Mouse (Mus musculus) urinary bladder, adult 2 months (tissue): ENCODE results near the gene Pigq. TPM values are rescaled to one million over a fixed set of nuclear protein-coding genes. Genes with fewer than 3 reads are reported as not detected.

Experiments used
- DNase-seq: peaks from one replicate; pipeline ENCODE4 v3.0.0; 2022; ENCODE audit warnings: low spot score
- polyA plus RNA-seq: library from polyadenylated mRNA; depleted of rRNA; stranded (reverse); fragments of >200 nt; gene quantifications from 2 replicates; pipeline ENCODE4 v1.2.3, GENCODE M21; 2012; rRNA removed

Gene Pigq
- 48.7 and 53.5 TPM in 2 replicates for polyA plus RNA-seq

DNA sequence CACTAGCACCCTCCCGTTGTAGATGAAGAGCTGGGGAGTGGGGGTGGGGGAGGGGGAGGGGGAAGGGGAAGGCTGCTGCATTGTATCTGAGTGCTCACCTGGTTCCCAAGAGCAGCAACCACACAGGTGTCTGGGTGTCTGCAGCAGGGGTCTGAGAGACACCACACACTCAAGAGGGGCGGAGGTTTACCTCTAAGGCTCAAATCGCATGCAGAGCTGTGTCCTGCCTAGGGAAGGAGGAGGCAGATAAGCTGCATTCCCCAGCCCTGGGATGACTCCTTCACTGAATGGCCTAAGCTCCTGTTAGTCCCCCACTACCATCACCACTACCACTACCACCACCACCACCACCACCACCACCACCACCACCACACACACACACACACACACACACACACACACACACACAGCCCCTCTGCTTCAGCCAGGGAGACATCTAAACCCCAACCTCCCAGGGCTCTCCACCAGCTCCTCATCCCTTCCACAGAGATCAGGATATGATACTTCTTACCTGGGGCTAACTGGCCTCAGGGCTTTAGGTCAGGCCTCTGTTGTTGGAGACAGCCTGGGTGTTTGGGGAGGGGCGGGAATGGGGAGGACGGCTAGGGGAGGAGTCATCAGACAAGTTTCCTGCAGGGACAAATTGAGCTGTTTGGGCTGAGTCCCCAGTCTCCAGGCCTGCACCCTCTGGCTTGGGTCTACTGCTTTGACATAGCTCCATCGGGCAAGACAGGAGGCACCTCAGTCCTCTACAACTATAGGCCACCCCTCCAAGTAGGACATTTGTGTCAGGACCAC, at the start of gene Pigq, which contains the start of gene Nhlrc4:
Pigq (minus strand) TSS at position 571 of the 798 bp plus-strand sequence.
Nhlrc4 (minus strand) TSS at position 596 of the 798 bp plus-strand sequence.
- no peak for DNase-seq

DNA sequence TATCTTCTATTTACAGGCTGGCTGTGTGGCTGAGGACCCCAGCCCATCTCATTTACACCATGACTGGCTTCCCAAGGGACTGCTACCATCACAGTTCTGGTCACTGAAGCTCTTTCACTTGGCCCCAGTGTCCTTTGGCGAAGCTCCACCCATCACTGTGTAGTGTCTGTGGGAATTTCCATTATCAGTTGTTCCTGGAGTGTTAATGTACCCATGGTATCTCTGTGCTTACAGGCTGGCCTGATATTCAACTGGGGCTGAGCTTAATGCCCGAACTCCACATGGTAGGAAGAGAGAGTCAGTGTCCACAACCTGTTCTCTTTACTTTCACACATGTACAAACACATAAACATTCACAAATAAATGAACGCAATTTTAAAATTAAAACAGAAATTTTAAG, 48.8 kb upstream of the Pigq start:
- DNase-seq: no peak

- DNase-seq: no peak
Measured at GRCm38 (mm10) chr17:25992274-25992673, 47.5 kb upstream of the Pigq start.

GRCm38 (mm10) chr17:25990331-25990730, 45.6 kb upstream of the Pigq start:
- DNase-seq: no peak

GRCm38 (mm10) chr17:25985306-25986294, 40.9 kb upstream of the Pigq start, which contains the start of gene Capn15:
TSS of gene Capn15 (minus strand) at chr17:25985796.
- peak; percentile 87 for DNase-seq

GRCm38 (mm10) chr17:25984556-25985305, 40.0 kb upstream of the Pigq start:
- no peak for DNase-seq

DNA sequence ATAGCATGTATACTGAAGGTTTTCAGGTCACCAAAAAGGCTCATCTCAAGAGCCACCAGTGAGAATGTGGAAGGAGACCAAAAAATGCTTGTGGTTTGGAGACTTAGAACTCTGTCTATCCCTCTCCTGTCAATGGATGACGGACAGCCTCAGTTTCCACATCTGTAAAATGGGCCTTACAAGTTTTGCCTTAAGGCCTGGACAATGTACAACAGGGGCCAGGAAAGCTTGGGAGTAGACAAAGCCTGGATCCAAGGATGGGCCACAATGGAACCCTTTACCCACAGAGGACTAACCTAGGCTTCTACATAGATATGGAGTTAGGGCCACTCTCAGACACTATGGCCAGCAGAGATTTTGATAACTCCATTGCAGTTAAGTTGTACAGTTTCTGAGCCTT, 39.3 kb upstream of the Pigq start:
- no peak for DNase-seq

- DNase-seq: no peak
Measured at GRCm38 (mm10) chr17:25982913-25983312, 38.2 kb upstream of the Pigq start.

- no peak for DNase-seq
Measured at GRCm38 (mm10) chr17:25980854-25981253, 36.1 kb upstream of the Pigq start.

GRCm38 (mm10) chr17:25979829-25980738, 35.3 kb upstream of the Pigq start:
- no peak for DNase-seq

- DNase-seq: no peak
Measured at GRCm38 (mm10) chr17:25970954-25971707, 26.4 kb upstream of the Pigq start.

DNA sequence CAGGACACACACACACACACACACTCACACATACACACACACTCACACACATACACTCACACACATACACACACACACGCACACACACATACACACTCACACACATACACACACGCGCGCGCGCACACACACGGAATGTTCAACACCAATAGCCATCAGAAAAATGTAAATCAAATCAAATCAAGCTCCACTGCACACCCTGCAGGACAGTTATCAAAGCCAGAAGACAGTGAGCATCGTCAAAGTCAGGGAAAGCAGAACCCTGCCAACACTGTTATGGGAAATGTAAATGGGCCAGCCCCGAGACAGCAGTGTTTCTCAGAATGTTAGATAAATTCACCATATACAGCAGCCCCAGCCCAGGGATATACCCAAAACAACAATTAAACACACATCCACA, 25.7 kb upstream of the Pigq start:
- no peak for DNase-seq

GRCm38 (mm10) chr17:25968176-25968575, 23.4 kb upstream of the Pigq start:
- DNase-seq: no peak

DNA sequence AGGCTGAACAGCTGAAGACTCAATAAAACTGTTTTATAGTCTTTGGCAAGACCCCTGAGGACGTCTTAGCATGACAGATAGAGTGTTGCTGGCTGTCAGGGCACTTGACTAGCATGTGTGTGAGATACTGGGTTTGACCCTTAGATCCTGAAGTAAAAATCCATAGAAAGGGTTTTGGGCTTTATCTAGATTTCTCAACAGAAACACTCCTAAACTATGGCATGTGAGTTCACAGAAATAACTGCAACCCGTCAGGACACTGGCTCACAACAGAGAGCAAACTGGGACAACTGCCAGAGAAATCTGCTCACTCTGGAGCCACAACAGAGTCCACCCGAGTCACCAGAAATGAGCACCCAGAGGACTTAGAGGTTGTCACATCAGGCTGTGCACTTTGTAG, 22.9 kb upstream of the Pigq start:
- DNase-seq: no peak

DNA sequence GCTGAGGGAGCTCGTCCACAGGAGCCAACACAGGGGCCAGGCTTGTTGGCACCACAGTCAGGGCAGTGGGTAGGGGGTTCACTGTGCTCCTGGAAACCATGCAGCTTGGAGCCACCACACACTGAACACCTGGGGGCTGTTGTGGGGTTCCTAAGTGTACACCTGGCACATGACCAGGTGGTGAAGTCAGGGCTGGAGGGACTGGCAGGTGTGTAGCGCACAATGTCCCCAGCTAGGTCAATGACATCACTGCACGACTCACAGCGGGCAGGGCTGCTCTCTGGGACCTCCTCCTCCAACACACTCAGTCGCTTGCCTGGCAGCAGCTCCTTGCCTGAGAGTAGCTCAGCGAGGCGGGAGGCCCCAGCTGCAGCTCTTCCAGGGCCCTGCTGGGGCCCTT, 19.5 kb upstream of the Pigq start:
- no peak for DNase-seq

GRCm38 (mm10) chr17:25962413-25962905, 17.7 kb upstream of the Pigq start:
- no peak for DNase-seq

GRCm38 (mm10) chr17:25961566-25961965, 16.8 kb upstream of the Pigq start:
- no peak for DNase-seq

DNA sequence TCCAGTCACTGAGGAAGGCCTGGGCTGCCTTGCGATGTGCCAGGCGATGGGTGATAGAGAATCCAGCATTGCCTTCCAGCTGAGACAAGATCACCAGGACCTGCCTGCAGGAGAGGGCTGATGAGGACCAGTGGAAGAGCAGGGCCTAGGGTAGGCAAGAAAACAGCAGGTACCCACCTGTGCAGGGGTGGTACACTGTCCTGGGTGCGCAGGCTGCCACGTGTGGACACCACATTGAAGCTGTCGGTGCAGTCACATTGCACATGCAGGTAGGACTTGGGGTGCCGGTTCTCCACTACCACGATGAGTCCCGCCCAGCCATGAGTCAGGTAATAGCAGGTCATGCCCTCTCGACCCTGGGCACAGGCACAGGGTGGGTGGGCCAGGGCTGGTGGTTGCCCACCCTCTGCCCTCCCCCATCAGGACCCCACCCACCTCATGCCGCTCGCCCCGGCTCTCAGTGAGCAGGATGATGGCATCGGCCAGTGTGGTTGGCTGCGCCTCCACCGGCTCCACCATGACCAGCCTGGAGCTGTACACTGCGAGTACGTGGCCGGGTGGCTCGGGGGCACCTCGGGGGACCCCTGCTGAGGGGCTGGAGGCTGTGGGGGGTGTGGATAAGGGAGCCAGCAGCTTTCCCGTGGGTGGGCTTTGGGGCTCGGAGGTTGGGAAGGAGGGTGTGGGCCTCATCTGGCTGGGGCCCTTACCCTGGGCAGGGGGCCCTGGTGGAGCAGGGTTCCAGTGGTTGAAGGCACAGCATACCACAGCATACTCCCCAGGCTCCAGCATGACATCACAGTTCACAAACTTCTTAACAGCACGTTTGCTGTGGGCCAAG, 15.1 kb upstream of the Pigq start:
- DNase-seq: no peak
